Mouse (Mus musculus) testis, adult 2 months (tissue): ENCODE results near the gene Mid1.

Experiments used
- CTCF ChIP-seq: fragments of 200-500 bp; IDR thresholded peaks from 2 replicates; pipeline ENCODE4 v1.5.1; 2012; ENCODE audit warnings: low read depth, mild to moderate bottlenecking, inconsistent platforms, low read length, moderate library complexity; ENCODE audit not compliant: control insufficient read depth, insufficient read depth, insufficient replicate concordance
- POLR2A ChIP-seq: fragments of 200-500 bp; IDR thresholded peaks from 2 replicates; pipeline ENCODE4 v1.6.1; 2012; ENCODE audit warnings: low read depth, mild to moderate bottlenecking, inconsistent platforms, low read length, moderate library complexity; ENCODE audit not compliant: control insufficient read depth

- no peak for TF ChIP-seq POLR2A
- TF ChIP-seq CTCF = no peak
These were observed 120.8 kb downstream of the Mid1 start for GRCm38 (mm10) chrX:169805791-169806190.
